Mouse (Mus musculus): ENCODE measurements around the gene Zdhhc1.

- TF ChIP-seq POLR2A (IDR thresholded peaks at IDR 0.05; ENCODE audit: insufficient read depth, low read depth, low read length) (no peak), CTCF (IDR thresholded peaks at IDR 0.05; ENCODE audit: insufficient read depth, low read depth, low read length) (no peak)
Observed at GRCm38 (mm10) chr8:105450977-105451376, 45.7 kb downstream of the Zdhhc1 start.

Data from olfactory bulb, adult 2 months (tissue).